Mouse (Mus musculus) heart, embryonic 15.5 days (tissue): ENCODE results near the gene Sh3d21. TPM values are rescaled to one million over a fixed set of nuclear protein-coding genes. Genes with fewer than 3 reads are reported as not detected.
A peak's percentile ranks its signal among the peaks of the same experiment; 100 is the strongest.

ENCODE experiments used
- ATAC-seq: fragments of 200-750 bp; cut with Nextera tagmentation; replicated peaks from 2 replicates; pipeline ENCODE4 v1.8.0; 2017; ENCODE audit warnings: low read depth, moderate TSS enrichment; ENCODE audit not compliant: insufficient number of reproducible peaks, insufficient read depth, low FRiP score
- H3K27ac ChIP-seq: fragments of 300-500 bp; sonication (generic); 2 replicates; pipeline ENCODE4 v1.5.1; 2015; ENCODE audit warnings: mild to moderate bottlenecking, inconsistent platforms
- H3K27me3 ChIP-seq: fragments of 300-500 bp; sonication (generic); 2 replicates; pipeline ENCODE4 v1.6.1; 2015; ENCODE audit warnings: inconsistent platforms
- H3K36me3 ChIP-seq: fragments of 300-500 bp; sonication (generic); 2 replicates; pipeline ENCODE4 v1.6.1; 2015; ENCODE audit warnings: mild to moderate bottlenecking, inconsistent platforms
- H3K4me1 ChIP-seq: fragments of 300-500 bp; sonication (generic); replicated peaks from 2 replicates; pipeline ENCODE4 v1.6.1; 2015; ENCODE audit warnings: inconsistent platforms
- H3K4me2 ChIP-seq: fragments of 300-500 bp; sonication (generic); 2 replicates; pipeline ENCODE4 v1.6.1; 2015; ENCODE audit warnings: inconsistent platforms, mild to moderate bottlenecking, moderate library complexity
- H3K4me3 ChIP-seq: fragments of 300-500 bp; sonication (generic); 2 replicates; pipeline ENCODE4 v1.5.1; 2015; ENCODE audit warnings: mild to moderate bottlenecking, inconsistent platforms
- H3K9ac ChIP-seq: fragments of 300-500 bp; sonication (generic); 2 replicates; pipeline ENCODE4 v1.6.1; 2015; ENCODE audit warnings: mild to moderate bottlenecking, inconsistent platforms
- H3K9me3 ChIP-seq: fragments of 300-500 bp; sonication (generic); replicated peaks from 2 replicates; pipeline ENCODE4 v1.6.1; 2016; ENCODE audit warnings: inconsistent platforms
- WGBS: fragments of 180-500 bp; shearing (Covaris S2); methylation state at CpG from one replicate; pipeline ENCODE4 v1.1.7; 2015; ENCODE audit warnings: mixed read lengths; 5-methylcytosine and 5-hydroxymethylcytosine counted together
- polyA plus RNA-seq: library from polyadenylated mRNA; unstranded; fragments of >200 nt; fragmentation: Nextera tagmentation; extraction: Ambion mirVana; gene quantifications from 2 replicates; pipeline ENCODE4 v1.2.1, GENCODE M21; 2015

Gene Sh3d21
- polyA plus RNA-seq: 3.3 and 4.1 TPM in 2 replicates

DNA sequence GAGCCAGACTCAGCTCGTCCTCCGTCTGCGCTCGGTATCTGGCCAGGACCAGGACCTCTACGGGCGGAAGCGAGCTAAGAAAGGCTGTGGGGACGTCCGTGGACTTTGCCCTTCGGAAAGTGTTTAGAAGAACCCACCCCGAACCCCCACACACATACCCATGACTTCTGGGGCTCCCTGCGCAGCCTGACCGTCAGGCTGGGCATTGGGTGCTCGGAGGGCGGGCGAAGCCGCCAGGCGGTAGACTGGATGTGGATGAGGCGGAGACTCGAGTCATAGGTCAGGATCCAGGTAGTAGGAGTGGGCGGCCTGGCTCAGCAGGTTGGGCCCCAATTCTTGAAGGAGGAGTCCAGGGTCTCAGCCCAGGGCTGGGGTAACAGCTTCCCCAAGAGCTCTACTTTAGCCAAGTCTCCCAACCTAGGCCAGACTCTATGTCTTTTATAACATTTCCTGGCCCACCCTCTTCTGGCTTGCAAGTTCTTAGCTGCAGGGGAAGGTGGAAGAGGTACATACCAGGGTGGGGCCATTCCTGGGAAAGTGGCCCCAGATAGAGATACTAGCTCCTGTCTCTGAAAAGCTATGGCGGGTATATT is at the start of gene Sh3d21:
Gene Sh3d21, minus strand, starts transcription at position 425 of the 593 bp plus-strand sequence.
- 6% methylated on average over 22 of the region's 22 CpGs for WGBS
- Histone ChIP-seq H3K9ac (peak within 1 kb of the TSS; percentile 93), H3K4me3 (peak within 1 kb of the TSS; percentile 69), H3K27ac (peak within 1 kb of the TSS; percentile 84), H3K9me3 (no peaks in the 10 kb centered on the region), H3K36me3 (peaks cover 25% of the 10 kb centered on the region), H3K27me3 (no peaks in the 10 kb centered on the region), H3K4me2 (peak within 1 kb of the TSS; percentile 99), H3K4me1 (peaks cover 30% of the 10 kb centered on the region)
- no peak; the same call in none of the 2 replicates for ATAC-seq

DNA sequence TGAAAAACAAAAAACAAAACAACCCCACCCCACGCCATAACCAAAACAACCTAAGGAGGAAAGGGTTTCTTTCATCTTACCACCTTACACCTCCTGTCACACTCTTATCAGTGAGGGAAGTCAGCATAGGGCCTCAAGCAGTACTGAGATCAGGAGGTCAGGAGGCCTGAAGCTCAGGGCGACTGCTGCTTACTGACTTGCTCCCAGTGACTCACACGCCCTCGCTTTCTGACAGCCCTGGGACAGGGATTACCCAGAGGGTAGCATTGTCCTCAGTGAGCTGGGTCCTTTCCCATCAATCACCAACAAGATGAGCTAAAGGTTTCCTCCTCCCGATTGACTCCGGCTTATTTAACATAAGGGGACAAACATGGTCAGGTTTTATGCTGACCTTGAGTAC is 43.8 kb upstream of the Sh3d21 start:
- Histone ChIP-seq H3K9me3 (no peaks in the 10 kb centered on the region), H3K27ac (no peak overlapping the region), H3K36me3 (no peaks in the 10 kb centered on the region), H3K4me3 (no peak overlapping the region), H3K4me1 (peaks cover 6% of the 10 kb centered on the region), H3K4me2 (no peak overlapping the region), H3K9ac (no peak overlapping the region), H3K27me3 (no peaks in the 10 kb centered on the region)
- no peak for ATAC-seq
- 62% methylated on average over 6 of the region's 6 CpGs for WGBS

GRCm38 (mm10) chr4:126205386-126205785 is 42.1 kb upstream of the Sh3d21 start:
- Histone ChIP-seq H3K9me3 (no peaks in the 10 kb centered on the region), H3K4me3 (no peak overlapping the region), H3K4me1 (peaks cover 12% of the 10 kb centered on the region), H3K36me3 (no peaks in the 10 kb centered on the region), H3K9ac (no peak overlapping the region), H3K27me3 (no peaks in the 10 kb centered on the region), H3K27ac (no peak overlapping the region), H3K4me2 (no peak overlapping the region)
- no peak for ATAC-seq
- 75% methylated on average over 1 of the region's 1 CpGs for WGBS

DNA sequence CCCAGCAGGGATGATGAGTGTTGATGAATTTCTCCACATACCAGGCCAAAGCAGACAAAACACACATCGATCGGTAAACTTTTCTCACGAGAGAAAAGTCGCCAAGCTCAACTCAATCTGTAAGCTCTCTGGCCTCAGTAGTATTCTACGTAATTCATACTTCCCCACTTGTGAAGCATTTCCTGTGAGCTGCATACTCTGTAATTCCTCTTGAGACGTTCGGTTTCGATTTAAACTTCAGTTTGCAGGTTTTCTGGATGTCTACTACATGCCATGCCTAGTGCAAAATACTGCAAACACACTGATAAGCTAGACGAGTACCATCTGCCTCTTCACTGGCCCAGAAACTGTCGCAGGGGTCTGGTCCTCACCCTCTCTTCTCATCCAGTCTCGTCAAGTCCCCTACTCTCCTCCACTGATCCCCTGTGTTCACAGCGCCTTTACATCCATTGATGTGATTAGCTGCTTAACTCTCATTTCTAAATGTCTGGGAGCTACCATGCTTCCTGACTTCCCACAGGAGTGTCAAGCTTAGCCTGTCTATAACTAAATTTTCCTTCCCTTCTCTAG is 41.5 kb upstream of the Sh3d21 start:
- Histone ChIP-seq H3K9ac (no peak overlapping the region), H3K4me1 (peaks cover 19% of the 10 kb centered on the region), H3K9me3 (no peaks in the 10 kb centered on the region), H3K4me2 (no peak overlapping the region), H3K36me3 (no peaks in the 10 kb centered on the region), H3K4me3 (no peak overlapping the region), H3K27me3 (no peaks in the 10 kb centered on the region), H3K27ac (no peak overlapping the region)
- 55% methylated on average over 12 of the region's 12 CpGs for WGBS
- ATAC-seq: no peak

- Histone ChIP-seq H3K36me3 (no peaks in the 10 kb centered on the region), H3K4me3 (no peak overlapping the region), H3K27ac (peak overlapping the region; percentile 99), H3K4me1 (peaks cover 26% of the 10 kb centered on the region), H3K4me2 (no peak overlapping the region), H3K27me3 (no peaks in the 10 kb centered on the region), H3K9ac (no peak overlapping the region), H3K9me3 (no peaks in the 10 kb centered on the region)
- 86% methylated on average over 8 of the region's 8 CpGs for WGBS
- no peak for ATAC-seq
Observed at GRCm38 (mm10) chr4:126204016-126204415, 40.7 kb upstream of the Sh3d21 start.

- Histone ChIP-seq H3K36me3 (no peaks in the 10 kb centered on the region), H3K27me3 (no peaks in the 10 kb centered on the region), H3K9ac (peak overlapping the region; percentile 28; the same call in 1 of the 2 replicates), H3K4me3 (peak overlapping the region; percentile 83), H3K27ac (peak overlapping the region; percentile 99), H3K4me1 (peaks cover 32% of the 10 kb centered on the region), H3K9me3 (no peaks in the 10 kb centered on the region), H3K4me2 (peak overlapping the region; percentile 65)
- 70% methylated on average over 10 of the region's 10 CpGs for WGBS
- ATAC-seq: no peak
Observed at GRCm38 (mm10) chr4:126203336-126203895, 40.1 kb upstream of the Sh3d21 start.

GRCm38 (mm10) chr4:126202303-126203181 is 39.3 kb upstream of the Sh3d21 start, which contains the start of gene Thrap3:
TSS of gene Thrap3 (minus strand) at chr4:126202760.
- H3K4me2 ChIP-seq: peak within 1 kb of the TSS; percentile 68
- peak; percentile 98 for ATAC-seq
- H3K27ac ChIP-seq: peak within 1 kb of the TSS; percentile 99
- H3K9ac ChIP-seq: peak within 1 kb of the TSS; percentile 91
- under 1% methylated on average over 67 of the region's 75 CpGs for WGBS
- H3K36me3 ChIP-seq: no peaks in the 10 kb centered on the region
- peak within 1 kb of the TSS; percentile 83 for H3K4me3 ChIP-seq
- H3K27me3 ChIP-seq: no peaks in the 10 kb centered on the region
- H3K4me1 ChIP-seq: peaks cover 41% of the 10 kb centered on the region
- no peaks in the 10 kb centered on the region for H3K9me3 ChIP-seq

DNA sequence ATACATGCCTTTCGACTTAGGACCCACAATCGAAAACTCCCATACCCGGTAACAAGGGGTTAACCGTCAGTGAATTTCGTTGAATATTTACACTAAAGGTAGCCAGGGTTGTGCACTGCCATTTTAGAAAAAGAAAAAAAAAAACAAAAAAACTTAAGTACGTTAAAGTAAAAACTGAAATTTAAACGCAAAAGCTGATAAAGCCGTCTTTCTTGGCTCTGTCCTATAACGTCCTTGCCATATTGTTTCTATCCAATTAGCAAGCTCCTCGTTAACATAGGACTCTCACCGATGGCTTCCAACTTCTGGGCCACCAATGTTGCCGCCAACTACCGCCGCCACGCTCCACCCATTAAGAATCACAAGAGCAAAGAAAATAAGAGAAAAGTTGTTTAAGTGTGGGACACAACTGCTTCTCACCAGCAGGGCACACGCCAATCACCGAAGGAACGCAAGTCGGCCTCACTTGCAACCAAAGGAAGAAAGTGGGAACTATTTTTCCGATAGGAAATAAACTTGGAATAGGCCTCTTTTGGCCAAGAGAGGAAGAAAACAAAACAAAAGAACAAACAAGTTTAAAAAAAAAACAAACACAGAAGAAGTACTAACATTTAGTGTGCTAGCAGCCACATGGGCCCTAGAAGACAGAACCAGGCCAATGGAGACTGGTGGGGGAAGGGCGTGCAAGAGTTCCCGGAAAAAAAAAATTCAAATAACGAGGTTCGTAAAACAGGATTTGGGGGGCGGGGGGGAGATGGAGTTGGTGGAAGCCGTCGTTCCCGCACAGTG is 38.4 kb upstream of the Sh3d21 start:
- Histone ChIP-seq H3K4me1 (peaks cover 45% of the 10 kb centered on the region), H3K4me3 (peak overlapping the region; percentile 83), H3K9ac (peak overlapping the region; percentile 91), H3K9me3 (no peaks in the 10 kb centered on the region), H3K27ac (peak overlapping the region; percentile 99), H3K27me3 (no peaks in the 10 kb centered on the region), H3K36me3 (no peaks in the 10 kb centered on the region), H3K4me2 (peak overlapping the region; percentile 68)
- WGBS: under 1% methylated on average over 28 of the region's 28 CpGs
- ATAC-seq: no peak

DNA sequence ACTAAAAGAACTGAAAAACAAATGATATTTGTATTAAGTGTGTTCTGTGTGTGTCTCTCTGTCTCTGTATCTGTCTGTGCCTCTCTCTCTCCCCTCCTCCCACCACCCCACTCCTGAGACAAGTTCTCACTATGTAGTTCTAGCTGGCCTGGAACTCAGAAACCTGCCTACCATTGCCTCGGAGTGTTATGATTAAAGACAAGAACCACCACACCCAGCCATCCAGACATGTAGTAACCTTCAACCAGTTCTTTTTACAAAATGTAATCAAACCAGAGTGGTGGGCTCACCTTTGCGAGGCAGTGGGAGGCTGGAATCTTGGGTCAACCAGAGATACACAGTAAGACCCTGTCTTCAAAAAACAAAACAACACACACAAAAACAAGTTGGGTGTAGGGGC is 37.4 kb upstream of the Sh3d21 start:
- Histone ChIP-seq H3K4me3 (peak overlapping the region; percentile 83), H3K9me3 (no peaks in the 10 kb centered on the region), H3K27me3 (no peaks in the 10 kb centered on the region), H3K9ac (peak overlapping the region; percentile 91), H3K4me2 (peak overlapping the region; percentile 68), H3K36me3 (no peaks in the 10 kb centered on the region), H3K4me1 (peaks cover 52% of the 10 kb centered on the region), H3K27ac (peak overlapping the region; percentile 99)
- no peak for ATAC-seq
- WGBS: 25% methylated on average over 2 of the region's 2 CpGs

DNA sequence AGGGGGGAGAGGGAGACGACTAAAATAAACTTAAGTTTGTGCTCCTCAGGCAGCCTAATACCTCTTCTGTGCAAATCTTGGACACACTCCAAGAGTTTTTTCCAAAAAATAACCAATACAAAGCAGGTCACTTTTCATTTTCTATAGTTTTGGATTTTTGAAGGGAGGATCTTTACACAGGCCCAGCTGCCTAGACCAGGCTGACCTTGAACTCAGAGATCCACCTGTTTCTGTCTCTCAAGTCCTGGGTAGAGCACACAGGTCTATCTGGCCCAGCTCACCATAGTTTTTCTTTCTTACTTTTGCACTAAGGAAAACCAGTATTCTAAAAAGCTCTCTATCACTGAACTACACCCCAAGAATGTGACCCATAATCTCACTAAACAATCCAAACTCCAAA is 36.7 kb upstream of the Sh3d21 start:
- Histone ChIP-seq H3K9me3 (no peaks in the 10 kb centered on the region), H3K4me2 (peak overlapping the region; percentile 68), H3K4me3 (peak overlapping the region; percentile 83), H3K27ac (0 out of 2 replicates have a peak overlapping the region, but pooled peaks have one; percentile 12), H3K36me3 (no peaks in the 10 kb centered on the region; the same call in 1 of the 2 replicates), H3K4me1 (peaks cover 53% of the 10 kb centered on the region), H3K27me3 (no peaks in the 10 kb centered on the region), H3K9ac (peak overlapping the region; percentile 91)
- no peak for ATAC-seq
- 13% methylated on average over 1 of the region's 1 CpGs for WGBS
